Mouse (Mus musculus) c-Kit-negative CD71-positive TER-119-positive erythroid progenitor cells, embryonic 14.5 days (primary cell): ENCODE measurements around the gene Olr1.

ENCODE experiments used
- DNase-seq: peaks from one replicate; pipeline ENCODE4 v3.0.0-alpha.2; 2013; ENCODE audit warnings: low read depth, low spot score

The Olr1 gene

DNA sequence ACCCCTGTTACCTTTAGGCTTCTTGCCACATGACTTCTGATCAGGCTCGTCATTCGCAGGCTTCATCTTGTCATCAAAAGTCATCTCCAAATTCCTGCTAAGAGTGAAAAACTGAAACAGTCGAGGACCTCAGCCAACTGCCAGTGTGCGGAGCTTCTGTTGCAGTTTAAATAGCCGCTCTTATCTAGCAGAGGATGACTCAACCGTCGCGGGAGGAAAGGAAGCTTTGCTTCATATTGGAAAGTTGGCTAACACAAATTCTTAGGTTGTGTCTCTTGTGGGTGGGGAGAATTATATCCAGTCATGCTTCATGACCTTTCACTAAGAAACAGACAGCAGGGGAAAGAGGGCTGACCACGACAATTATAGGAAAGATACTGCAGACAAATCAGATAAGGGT lies at the start of gene Olr1:
Gene Olr1 (minus strand): TSS at position 142 of the 400 bp plus-strand sequence.
- no peak for DNase-seq

DNA sequence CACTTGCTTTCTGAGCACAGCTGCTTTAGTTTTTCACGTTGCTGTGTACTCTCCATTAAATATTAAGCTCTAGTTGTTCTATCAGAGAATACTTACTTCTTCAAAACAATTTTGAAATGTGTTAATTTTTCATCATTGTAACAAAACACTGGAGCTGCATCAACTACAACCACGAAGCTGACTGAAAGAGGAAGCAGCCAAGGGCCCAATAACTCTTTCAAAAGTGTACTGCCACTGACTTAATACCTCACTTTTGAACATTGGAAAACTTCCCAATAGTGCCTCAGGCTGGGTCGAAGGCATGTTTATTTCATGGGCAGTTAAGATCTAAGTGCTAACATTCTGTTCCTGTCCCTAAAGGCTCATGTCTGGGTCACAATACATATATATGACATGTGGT lies 41.0 kb upstream of the Olr1 start:
- no peak for DNase-seq

DNA sequence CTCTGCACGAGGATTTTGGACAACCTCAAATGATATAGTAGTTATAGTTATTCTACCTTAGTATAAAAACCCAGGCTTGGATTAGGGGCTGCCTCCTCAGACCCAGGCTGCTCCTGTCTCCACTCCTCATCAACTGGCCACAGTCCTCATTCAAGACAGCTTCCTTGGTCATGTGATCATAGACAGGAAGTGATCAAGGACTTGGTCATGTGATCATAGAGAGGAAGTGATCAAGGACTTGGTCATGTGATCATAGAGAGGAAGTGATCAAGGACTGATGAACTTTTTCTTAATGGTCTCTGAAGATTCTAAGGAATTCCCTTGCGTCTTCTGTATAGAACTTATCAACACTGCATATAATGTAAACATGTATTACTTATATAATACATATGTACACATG lies 40.3 kb upstream of the Olr1 start:
- no peak for DNase-seq

DNA sequence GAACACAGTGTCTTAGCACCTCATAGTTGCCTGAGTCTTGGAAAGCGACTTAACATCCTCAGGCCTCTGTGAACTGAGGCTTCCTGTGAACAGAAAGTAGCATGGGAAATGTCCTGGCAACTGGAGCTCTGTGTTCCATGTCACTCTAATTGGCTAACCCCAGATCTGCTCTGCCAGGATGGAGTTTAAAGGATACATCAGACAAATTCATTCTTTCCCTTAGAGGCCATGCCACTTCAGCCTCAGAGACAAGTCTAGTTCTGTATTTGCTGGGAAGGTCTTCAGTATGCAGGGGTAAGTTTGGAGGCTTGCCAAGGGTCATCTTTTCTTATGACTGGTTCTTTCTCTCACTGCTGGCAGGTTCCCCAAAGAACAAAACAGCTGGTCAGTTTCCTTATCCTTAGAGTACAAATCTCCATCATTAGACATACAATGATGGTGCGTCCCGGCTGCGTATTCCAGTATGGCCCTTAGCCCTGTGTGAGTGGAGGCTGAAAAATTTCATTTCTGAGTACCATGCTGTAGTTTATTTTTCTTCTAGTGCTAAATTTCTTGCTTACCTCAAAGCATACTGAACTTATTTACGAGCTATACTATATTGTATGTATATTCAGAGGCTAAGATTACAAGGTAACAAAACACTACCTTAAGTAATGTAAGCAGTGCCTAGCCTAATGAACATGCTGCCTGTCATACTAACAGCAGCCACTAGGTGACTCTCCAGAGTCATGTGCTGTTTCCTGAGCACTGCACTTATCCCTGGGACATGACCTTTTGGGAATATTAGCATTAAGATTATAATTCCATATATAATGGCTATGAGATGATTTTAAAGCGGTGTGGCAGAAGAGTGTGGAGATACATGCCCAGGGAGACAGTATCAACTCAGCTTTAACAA lies 37.0 kb upstream of the Olr1 start:
- DNase-seq: peak; percentile 37

DNA sequence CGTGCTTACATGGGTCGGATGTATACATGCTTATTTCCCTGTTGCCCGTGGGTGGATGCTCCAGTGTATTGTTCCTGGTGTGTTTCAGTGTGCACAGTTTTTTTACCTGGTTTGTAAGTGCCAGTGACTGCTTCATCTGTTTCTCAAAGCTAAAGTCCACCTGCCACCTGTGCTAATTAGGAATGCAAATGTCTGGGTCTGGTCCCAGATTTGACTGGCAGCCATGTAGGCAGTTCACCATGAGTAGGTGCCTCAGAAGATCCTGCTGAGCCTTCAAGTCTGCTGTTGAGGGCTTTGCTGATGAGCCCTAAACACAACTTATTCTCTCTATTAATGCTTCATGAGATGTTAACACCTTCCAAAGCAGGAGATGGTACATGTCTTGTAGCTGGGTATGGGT lies 35.6 kb upstream of the Olr1 start:
- DNase-seq: no peak

DNA sequence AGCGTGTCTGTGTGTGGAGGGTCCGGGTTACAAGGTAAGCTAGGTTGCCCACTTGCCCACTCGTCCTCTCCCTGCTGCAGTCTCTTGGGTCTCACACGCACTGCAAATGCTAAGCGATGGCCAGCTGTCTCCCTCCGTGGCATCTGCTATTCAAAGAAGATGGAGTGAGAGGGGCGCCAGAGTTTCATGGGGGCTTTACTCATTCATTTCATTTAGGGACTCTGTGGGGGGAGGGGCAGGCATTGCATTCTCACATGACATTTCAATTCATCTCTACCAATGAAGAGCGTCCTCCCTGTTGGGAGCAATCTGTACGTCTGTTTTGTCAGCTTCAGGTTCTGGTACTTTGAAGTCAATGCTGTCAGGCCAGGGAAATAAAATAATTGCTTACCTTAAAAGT lies 35.0 kb upstream of the Olr1 start:
- DNase-seq: no peak

DNA sequence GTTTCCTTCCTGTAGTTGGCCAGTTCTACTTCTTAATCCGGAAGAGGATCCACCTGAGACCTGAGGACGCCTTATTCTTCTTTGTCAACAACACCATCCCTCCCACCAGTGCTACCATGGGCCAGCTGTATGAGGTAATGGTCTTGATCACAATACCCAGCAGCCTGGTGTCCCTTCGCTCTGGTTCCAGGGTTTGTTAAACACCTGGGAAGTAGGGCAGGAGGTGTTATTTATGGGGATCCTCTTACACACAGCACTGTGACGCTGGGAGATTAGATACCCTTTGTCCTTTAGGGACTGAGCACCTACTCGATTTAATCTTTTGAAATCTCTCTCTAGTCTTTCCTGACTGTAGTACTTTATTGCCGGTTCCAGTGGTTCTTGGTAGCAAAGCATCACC lies 31.6 kb upstream of the Olr1 start:
- DNase-seq: no peak

DNA sequence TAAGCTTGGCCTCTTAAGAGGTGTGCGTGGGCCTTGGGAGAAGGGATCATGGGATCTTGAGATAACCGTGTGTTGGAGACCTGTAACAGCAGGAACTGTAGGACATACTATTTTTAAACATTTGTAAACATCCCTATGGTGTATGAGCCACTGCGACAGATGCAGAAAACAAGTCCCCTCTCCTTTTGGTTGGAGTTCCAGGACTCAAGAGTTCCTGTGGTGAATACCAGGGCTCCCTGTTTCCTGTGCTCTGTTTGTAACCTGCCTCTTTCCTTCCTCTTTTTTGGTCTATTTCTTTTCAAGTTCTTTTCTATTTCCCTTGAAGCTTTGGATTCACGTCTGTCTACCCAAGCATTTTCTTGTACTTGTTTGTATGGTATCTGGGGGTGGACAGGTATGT lies 28.8 kb upstream of the Olr1 start:
- DNase-seq: no peak

DNA sequence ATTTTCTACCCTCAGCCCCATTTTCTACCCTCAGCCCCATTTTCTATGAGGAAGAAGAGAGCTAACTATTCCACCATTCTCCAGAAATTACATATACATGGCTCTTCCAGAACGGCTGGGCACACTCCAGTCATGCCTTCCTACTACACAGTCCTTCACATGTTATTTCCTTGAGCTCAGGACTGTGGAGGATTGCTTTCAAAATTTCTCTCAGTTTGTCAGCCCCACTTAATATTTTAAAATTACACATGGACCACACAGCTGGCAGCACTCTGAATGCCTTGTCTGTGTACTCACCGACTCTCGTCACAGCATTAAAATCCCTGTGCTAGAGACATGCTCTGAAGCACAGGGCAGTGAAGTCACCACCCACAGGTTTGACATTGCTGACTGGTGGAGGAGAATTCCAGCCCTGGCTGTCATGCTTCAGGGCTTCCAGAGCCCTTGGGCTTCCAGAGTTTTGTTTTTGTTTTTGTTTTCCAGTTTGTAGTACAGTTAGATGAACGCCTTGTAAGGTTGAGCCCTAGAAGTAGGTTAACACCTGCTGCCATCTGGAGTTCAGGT lies 27.7 kb upstream of the Olr1 start:
- no peak for DNase-seq

DNA sequence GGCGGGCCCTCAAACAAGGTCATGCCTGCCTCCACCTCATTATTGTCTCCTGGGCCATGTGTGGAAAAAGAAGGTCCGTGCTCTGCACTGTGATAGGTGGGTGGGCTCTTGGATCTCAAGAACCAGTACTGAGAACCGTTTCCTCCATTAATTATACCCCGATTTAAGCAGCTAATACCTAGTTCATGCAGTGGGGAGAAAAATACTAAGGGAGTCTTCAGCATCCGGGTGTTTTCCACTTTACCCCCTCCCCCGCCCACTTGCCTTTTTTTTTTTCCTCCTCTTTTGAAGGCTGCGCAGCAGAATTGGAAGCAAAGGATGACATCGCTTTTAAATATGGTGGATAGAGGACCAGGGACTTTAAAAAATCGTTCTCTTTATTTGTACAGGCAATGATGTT lies 27.1 kb upstream of the Olr1 start:
- DNase-seq: no peak

DNA sequence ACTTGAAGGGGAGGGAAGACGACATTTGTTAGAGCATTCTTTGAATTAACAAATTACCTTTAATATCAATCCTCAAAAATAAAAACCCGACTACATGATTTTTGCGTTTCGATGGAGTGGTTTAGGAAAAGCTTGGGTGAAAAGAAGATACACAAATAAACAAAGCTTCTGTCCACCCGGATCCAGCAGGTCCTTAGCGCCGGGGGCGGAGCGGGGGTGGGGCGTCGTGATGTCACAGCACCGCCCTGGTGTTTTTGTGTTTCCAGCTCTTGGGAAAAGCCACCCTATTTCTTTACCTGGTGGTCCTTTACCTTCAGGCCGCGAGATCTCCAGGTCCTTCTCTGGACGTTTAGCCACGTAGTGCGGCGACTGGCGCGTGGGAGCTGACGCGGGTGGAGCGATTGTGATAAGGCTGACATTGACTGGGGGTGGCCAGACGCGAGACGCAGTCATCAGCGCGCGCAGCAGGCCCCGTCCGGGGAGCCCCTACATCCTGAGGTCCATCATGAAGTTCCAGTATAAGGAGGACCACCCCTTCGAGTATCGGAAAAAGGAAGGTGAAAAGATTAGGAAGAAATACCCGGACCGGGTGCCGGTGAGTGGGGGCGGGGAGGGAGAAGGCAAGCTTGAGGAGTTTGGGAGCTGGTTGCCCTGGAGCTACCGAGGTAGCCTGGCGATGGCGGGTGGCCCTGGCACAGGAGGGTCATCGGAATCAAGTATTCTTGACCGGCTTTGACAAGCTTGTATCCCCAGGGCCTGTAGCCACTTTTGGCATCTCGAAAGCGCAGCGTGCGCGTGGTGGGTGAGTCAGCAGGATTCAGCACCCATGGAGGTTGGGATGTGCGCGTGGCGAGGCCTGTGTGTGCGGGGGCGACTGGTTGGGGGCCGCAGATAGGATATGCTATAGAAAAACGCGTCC lies 26.2 kb upstream of the Olr1 start, which contains the start of gene Gabarapl1:
Gene Gabarapl1 (plus strand): TSS at position 219 of the 919 bp plus-strand sequence.
- DNase-seq: peak; percentile 64

DNA sequence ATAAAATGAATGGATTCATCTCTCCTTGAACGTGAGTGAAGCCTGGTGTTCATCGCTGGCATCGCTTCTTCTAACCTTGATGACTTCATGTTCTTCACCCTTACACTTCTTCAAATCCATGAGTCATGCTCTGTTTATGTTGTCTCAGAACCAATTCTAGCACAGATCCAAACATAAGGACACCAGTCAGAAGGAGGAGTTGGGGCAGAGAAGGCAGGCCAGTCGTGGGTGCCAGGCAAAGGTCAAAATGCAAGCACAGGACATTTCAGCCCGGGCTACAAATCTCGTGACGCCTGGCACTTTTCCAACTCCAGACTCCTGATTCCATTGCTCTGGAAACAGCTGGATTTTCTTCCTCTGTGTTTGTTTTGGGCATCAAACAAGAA lies 25.6 kb upstream of the Olr1 start:
- DNase-seq: no peak

DNA sequence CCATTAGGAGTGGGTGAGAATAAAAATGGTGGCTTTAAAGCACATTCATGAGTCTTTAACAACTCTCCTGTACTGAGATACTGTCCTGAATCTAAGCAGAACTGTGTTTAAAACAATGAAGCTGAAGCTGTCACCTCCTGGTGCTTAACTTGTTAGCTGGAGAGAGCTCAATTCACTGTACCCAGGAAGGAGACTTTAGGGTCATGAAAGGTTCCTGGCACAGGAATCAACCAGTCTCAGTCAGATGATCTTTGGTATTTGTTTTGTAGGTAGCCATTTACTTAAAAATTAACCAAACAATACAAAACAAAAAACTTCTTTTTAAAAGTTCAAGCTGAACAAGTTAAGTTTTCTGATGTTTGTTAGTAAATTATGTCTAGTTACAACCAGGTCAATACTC lies 23.3 kb upstream of the Olr1 start:
- DNase-seq: no peak

DNA sequence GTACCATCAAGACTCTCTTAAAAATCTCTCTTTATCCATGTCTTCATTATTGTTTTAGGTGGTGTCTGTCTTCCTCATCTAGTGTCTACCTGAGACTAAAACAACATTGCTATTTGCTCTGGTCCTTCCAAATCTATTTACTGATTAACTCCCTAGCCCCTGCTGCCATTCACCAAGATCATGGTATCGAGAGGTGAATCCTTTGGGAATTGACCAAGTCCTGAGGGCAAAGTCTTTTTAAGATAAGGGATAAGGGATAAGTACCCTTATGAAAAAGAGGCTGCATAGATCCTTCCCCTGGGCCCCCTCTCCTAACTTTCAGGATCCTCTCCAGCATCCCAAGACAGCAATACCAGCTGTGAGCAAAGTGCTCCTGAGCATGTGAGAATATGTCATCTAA lies 22.6 kb upstream of the Olr1 start:
- no peak for DNase-seq

DNA sequence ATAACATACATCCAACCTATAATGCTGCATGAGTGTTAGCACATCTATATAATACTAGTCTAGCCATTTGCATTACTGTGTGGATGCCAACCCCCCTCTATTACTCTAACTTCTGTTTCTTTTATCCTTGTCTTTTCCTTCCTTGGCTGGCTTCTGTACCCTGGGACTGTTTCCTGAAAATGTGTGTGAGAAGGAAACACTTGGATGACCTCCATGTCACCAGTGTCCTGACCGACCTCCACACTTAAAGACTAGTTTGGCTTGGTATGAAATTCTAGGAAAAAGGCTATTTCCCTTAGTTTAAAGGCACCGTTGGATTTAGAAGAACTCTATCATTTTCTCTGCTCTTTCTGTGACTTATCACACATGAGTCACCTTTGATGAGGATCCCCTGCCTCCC lies 20.5 kb upstream of the Olr1 start:
- no peak for DNase-seq

DNA sequence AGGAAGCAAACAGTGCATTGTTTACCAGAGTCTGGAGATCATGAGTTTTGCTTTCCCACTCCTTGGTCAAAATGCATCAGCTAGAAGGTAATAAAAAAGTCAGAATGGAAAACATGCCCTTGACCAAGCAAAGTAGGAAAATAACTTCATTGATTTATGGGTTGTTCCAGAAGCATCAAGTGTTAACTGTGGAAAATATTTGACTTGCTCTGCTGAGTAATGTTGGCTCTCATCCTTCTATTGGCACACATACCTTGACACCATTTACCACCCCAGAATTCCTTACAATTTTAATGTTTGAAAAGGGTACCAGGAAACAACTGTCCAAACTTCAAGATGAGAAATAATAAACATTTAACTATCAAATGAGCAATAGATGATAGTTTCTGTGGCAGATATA lies 19.1 kb upstream of the Olr1 start:
- DNase-seq: no peak

DNA sequence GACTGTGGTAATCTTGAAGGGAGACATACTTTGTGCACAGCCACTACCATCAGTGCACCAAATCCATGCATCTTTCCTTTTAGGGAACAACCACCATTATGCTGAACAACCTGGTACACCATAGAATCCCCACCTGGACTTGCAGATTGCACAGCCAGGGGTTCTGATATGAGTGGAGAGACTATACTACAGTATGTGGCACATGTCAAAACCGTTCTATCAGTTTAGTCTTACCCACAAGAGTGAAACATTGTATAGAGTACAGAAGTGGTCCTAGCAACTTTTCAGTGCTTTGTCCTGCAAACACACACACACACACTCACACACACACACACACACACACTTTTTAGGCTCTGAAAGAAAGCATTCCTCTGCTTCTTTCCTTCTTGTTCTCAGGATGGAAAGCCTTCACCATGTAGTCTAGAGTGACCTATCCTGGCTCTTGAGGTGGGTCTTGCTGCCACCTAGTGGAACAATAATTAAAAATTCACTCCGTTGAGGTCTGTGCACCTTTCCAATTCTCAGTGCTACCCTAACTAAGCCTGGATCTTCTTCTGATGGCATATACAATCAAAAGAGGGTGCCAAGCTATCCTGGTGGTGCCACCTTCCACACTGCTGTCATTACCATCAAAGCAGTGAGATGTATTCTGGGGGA lies 10.9 kb upstream of the Olr1 start:
- DNase-seq: no peak

DNA sequence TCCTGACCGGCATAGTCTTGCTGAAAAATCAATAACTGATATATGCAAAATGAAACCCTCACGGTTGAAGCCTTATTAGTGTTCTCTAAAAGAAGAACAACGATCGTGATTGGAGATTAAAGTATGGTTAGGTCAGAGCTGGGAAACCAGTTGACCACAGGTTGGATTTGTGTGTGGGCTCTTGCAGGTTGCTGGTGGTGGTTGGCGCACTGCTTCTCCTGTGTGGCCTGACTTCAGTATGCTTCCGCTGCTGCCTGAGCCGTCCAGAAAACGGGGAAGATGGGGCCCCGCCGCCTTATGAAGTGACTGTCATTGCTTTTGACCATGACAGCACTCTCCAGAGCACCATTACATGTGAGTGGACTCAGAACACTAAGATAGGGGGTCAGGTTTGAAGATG lies 9.4 kb upstream of the Olr1 start:
- no peak for DNase-seq

DNA sequence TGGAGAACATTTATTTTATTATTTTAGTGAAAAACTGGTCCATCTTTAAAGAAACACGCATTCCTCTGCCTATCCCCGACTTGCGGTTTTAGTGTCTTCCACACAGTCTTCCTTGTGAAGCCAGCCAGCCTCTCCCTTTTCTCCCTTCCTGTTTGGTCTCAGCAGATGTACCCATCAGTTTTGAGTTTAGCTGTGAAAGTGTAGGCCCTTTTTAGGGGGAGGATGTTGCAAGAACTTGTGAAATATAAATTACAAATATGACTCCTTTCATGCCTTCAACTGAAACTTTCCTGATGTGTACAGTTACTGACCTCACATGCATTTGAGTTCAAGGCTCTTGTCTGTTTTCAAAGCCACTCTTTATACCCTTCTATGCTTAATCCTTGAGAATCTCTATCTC lies 8.1 kb upstream of the Olr1 start:
- no peak for DNase-seq

DNA sequence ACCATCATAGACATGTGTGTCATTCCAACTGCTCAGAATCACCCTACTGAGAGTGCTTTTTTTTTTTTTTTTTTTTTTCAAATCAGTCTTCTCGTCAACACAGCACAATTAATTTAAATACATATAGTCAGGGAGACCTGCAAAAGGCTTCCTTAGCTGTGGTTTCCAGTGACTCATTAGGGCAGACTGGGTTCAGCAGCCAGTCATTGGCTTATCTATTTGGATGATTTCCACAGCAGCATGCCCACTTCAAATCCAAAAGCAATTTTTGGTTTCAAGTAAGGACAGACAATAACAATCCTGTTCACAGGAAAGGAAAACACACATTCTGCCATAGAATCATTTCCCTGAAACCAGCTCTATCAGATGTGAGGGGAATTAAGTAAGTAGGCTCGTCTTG lies 7.4 kb upstream of the Olr1 start:
- no peak for DNase-seq

DNA sequence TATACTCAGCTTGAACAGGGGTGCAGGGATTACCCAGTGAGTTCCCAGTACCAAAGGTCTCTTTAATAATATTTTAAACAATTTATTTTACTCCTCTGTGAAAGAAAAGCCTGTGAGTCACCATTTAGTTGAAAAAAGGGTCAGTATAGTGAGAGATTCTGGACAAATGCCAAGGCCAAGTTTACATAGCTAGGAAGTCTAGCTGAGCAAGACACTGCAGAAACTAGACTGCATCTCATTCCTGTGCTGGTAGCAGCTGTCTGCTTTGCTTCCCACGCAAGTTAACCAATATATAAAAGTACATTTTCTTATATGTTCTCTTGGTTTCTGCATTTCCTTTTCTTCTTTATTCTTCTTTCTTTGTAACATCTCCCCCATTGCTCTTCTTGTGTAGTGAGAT lies 6.4 kb upstream of the Olr1 start:
- no peak for DNase-seq

DNA sequence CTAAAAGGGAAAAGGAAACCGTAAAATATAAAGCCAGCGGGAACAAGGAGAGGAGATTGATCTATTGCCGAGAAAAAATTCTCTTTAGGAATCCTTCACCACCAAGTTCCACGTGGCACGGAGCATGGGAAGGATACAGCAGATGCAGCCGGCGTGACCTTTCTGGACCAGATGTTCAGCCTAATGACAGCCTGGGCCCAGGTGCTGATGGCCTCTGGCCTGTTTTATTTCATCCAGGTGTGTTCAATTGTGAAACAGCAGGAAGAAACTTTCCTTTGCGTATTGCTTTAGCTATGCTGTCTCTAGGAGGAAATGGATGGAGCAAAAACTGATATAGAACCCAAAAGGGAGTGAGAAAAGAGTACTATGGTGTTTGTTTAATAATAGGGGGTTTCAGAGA lies 5.9 kb upstream of the Olr1 start:
- no peak for DNase-seq
